15 mouse cellular contexts compared by ENCODE assay signal in genomic region chr17:31317521-31318272, GRCm38 (mm10). TPM values are rescaled to one million over a fixed set of nuclear protein-coding genes. Genes with fewer than 3 reads are reported as not detected.
DNase-seq lines count a peak whose midpoint lies in the region; ATAC-seq and TF ChIP-seq lines count a peak whose summit lies in the region.
"Had no signal": no experiment of that assay in that cellular context is flagged by ENCODE, and none has a peak within 500 bp of the region (broad histone marks: within the 10 kb centered on the region; RNA-seq: fewer than 3 reads in every experiment).

No protein-coding gene starts in this region.

- peak; percentile 19 for DNase-seq in embryo, embryonic 11 days
- no peak for DNase-seq in embryo, embryonic 9.5 days (ENCODE audit: extremely low spot score)
- DNase-seq in liver, adult 2 months (ENCODE audit: extremely low read depth, low read depth, low spot score) = peak; percentile 26
- peak; percentile 26 for DNase-seq in A20 (ENCODE audit: low read depth, low spot score)
- DNase-seq in ZHBTc4 (ENCODE audit: low read depth, low spot score) = peak; percentile 75
- no peak for DNase-seq in urinary bladder, adult 2 months (ENCODE audit: low spot score)
- no peak for DNase-seq in forebrain, embryonic 14.5 days (ENCODE audit: low spot score)
- DNase-seq: heart, postnatal 36 days; kidney, adult 9 months; layer of hippocampus, postnatal 36 days; right cerebral cortex, adult 18-20 months had no signal

- H3K4me2 ChIP-seq in liver, embryonic 12.5 days = no peak overlapping the region
- no peak overlapping the region for H3K4me2 ChIP-seq in forebrain, embryonic 14.5 days (ENCODE audit: low read length)
- H3K4me2 ChIP-seq: limb, embryonic 15.5 days; neural tube, embryonic 13.5 days had no signal

- TF ChIP-seq POLR2A in liver, adult 2 months (IDR thresholded peaks at IDR 0.05; ENCODE audit: extremely low read depth, insufficient read depth, low read length) = no peak

- no peak overlapping the region for H3K4me3 ChIP-seq in liver, adult 2 months (ENCODE audit: insufficient read depth, low read depth, low read length)
- H3K4me3 ChIP-seq in liver, embryonic 12.5 days = no peak overlapping the region
- no peak overlapping the region for H3K4me3 ChIP-seq in forebrain, embryonic 14.5 days (ENCODE audit: low read depth, low read length)
- H3K4me3 ChIP-seq: embryonic facial prominence, embryonic 10.5 days; limb, embryonic 15.5 days; neural tube, embryonic 13.5 days had no signal

- WGBS in liver, adult 2 months = 76% methylated on average over 22 of the region's 22 CpGs
- 66% methylated on average over 22 of the region's 22 CpGs for WGBS in liver, embryonic 12.5 days (ENCODE audit: insufficient replicate concordance)
- 51% methylated on average over 22 of the region's 22 CpGs for WGBS in forebrain, embryonic 14.5 days

- no peak overlapping the region for H3K9ac ChIP-seq in liver, adult 2 months (ENCODE audit: low read depth, low read length)
- no peak overlapping the region for H3K9ac ChIP-seq in liver, embryonic 12.5 days
- no peak overlapping the region for H3K9ac ChIP-seq in forebrain, embryonic 14.5 days (ENCODE audit: low read length)
- H3K9ac ChIP-seq: limb, embryonic 15.5 days; neural tube, embryonic 13.5 days had no signal

- H3K79me2 ChIP-seq in liver, adult 2 months (ENCODE audit: control insufficient read depth, insufficient read depth, low read length) = no peaks in the 10 kb centered on the region

- no peaks in the 10 kb centered on the region for H3K36me3 ChIP-seq in liver, adult 2 months (ENCODE audit: control insufficient read depth, insufficient read depth, low read length)
- H3K36me3 ChIP-seq in liver, embryonic 12.5 days = no peaks in the 10 kb centered on the region
- H3K36me3 ChIP-seq in forebrain, embryonic 14.5 days (ENCODE audit: control insufficient read depth, insufficient read depth, low read length) = 0 out of 2 replicates have a peak, but pooled peaks cover 3% of the 10 kb centered on the region
- H3K36me3 ChIP-seq: embryonic facial prominence, embryonic 10.5 days; limb, embryonic 15.5 days had no signal

- peak; percentile 87 for TF ChIP-seq CTCF in liver, adult 2 months (IDR thresholded peaks at IDR 0.05; ENCODE audit: low read depth, low read length)

- ATAC-seq in liver, embryonic 12.5 days = no peak
- no peak for ATAC-seq in forebrain, embryonic 14.5 days

- H3K27me3 ChIP-seq in liver, adult 2 months (ENCODE audit: control insufficient read depth, insufficient read depth, low read length) = no peaks in the 10 kb centered on the region
- no peaks in the 10 kb centered on the region for H3K27me3 ChIP-seq in liver, embryonic 12.5 days (replicated peaks)
- H3K27me3 ChIP-seq in forebrain, embryonic 14.5 days (replicated peaks; ENCODE audit: control insufficient read depth, insufficient read depth, low read length) = no peaks in the 10 kb centered on the region
- H3K27me3 ChIP-seq: limb, embryonic 15.5 days; neural tube, embryonic 13.5 days had no signal

- peaks cover 8% of the 10 kb centered on the region for H3K4me1 ChIP-seq in liver, adult 2 months (ENCODE audit: control insufficient read depth, insufficient read depth, low read length)
- peaks cover 8% of the 10 kb centered on the region; the same call in 1 of the 2 replicates for H3K4me1 ChIP-seq in liver, embryonic 12.5 days
- 0 out of 2 replicates have a peak, but pooled peaks cover 5% of the 10 kb centered on the region for H3K4me1 ChIP-seq in forebrain, embryonic 14.5 days (ENCODE audit: control insufficient read depth, insufficient read depth, low read length)

- H3K9me3 ChIP-seq in liver, embryonic 12.5 days (replicated peaks) = no peaks in the 10 kb centered on the region
- H3K9me3 ChIP-seq in forebrain, embryonic 14.5 days (replicated peaks; ENCODE audit: control insufficient read depth, low read length) = no peaks in the 10 kb centered on the region
- H3K9me3 ChIP-seq: embryonic facial prominence, embryonic 10.5 days; limb, embryonic 15.5 days; neural tube, embryonic 13.5 days had no signal

- H3K27ac ChIP-seq in liver, adult 2 months (replicated peaks; ENCODE audit: insufficient read depth, low read depth, low read length) = no peak overlapping the region
- no peak overlapping the region for H3K27ac ChIP-seq in liver, embryonic 12.5 days
- no peak overlapping the region for H3K27ac ChIP-seq in forebrain, embryonic 14.5 days (ENCODE audit: low read depth, low read length)
- H3K27ac ChIP-seq: embryonic facial prominence, embryonic 10.5 days; limb, embryonic 15.5 days; neural tube, embryonic 13.5 days had no signal

RNA-seq across cellular contexts. Expression of gene Slc37a1, which starts 31.1 kb away (rescaled TPM):
- total RNA-seq in liver, adult 2 months (2014; rRNA removed) = 1.4 and 3.6 TPM in 2 replicates
- polyA plus RNA-seq in liver, adult 2 months (2012; rRNA removed) = 1.8 and 4.7 TPM in 2 replicates
- polyA plus RNA-seq in liver, embryonic 12.5 days (2016; fragmentation: Nextera tagmentation; extraction: Ambion mirVana) = 4.4 and 5.4 TPM in 2 replicates
- polyA plus RNA-seq in urinary bladder, adult 2 months (2012; rRNA removed) = 10.6 and 11.7 TPM in 2 replicates
- 6.9 and 7.9 TPM in 2 replicates for polyA plus RNA-seq in forebrain, embryonic 14.5 days (2014; fragmentation: Nextera tagmentation; extraction: Ambion mirVana)

RNA-seq across cellular contexts. Expression of gene Rsph1, which starts 40.5 kb away (rescaled TPM):
- not detected in 2 replicates for total RNA-seq in liver, adult 2 months (2014; rRNA removed)
- not detected in 2 replicates for polyA plus RNA-seq in liver, adult 2 months (2012; rRNA removed)
- polyA plus RNA-seq in liver, embryonic 12.5 days (2016; fragmentation: Nextera tagmentation; extraction: Ambion mirVana) = 0.25 and 0.32 TPM in 2 replicates
- polyA plus RNA-seq in urinary bladder, adult 2 months (2012; rRNA removed) = 1.2 and 2.2 TPM in 2 replicates
- polyA plus RNA-seq in forebrain, embryonic 14.5 days (2014; fragmentation: Nextera tagmentation; extraction: Ambion mirVana) = 2.9 and 3.6 TPM in 2 replicates

Comparison
In these comparisons a context has a peak if more than half of its experiments do, and no peak if none do; other contexts are left out.
1. DNase-seq: peak in embryo, embryonic 11 days (single experiment), liver, adult 2 months (single experiment), A20 (single experiment) and ZHBTc4 (single experiment); none in embryo, embryonic 9.5 days (single experiment), urinary bladder, adult 2 months (single experiment) and forebrain, embryonic 14.5 days (single experiment).